Mouse (Mus musculus): Measurements from ENCODE around the gene Tha1.

The Tha1 gene

DNA sequence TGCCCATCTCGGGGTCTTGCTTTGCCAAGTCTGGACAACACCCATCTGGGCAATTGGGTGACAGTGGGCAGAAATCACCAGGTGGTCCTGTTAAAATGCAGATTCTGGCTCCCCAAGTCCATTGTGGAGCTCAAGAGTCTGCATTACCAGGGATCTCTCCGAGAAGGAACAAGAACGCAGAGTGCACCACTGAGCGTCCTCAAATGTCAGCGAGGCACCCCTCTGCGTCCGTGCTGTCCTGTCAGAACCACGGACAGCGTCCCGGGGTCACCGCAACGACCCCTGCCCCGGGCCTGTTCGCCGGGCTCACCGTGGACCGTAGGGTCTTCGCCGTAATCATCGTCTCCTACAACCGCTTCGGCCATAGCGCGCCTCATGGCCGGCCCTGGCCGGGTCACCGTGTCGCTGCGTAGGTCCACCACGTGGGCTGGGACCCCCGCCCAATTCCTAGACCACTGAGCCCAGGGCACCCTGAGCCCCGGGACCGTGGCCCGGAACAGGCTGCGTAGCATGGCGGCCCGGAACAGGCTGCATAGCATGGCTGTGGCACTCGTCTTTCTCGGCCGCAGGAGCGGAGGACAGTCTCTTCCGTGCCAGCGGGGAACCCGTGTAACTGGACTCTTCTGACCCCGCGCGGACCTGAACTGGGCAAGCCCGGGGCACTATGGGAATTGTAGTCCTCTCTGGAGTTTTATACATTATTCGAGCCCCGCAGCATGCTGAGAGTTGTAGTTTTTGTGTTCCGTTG is at the start of gene Tha1:
Gene Tha1 (minus strand): TSS at position 621 of the 748 bp plus-strand sequence.
- peak; percentile 89 for DNase-seq

DNA sequence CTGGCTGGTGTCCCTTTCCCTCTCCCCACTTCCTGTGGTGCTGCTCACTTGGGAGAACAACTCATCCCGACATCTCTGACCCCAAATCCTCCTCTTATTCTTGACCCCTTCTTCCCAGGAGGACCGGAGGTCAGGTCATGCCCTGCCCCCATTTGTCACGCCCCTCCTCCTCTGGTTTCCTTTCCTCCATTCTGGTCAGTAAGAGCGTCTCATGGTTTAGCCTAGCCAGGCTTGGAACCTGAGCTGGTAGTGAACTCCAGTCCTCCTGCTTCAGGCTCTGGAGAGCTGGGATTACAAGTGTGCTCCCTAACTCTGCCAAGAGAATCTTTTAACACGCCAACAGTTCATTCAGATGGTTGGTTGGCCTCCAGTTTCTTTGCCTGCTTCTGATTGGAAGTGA is 45.9 kb upstream of the Tha1 start:
- no peak for DNase-seq

DNA sequence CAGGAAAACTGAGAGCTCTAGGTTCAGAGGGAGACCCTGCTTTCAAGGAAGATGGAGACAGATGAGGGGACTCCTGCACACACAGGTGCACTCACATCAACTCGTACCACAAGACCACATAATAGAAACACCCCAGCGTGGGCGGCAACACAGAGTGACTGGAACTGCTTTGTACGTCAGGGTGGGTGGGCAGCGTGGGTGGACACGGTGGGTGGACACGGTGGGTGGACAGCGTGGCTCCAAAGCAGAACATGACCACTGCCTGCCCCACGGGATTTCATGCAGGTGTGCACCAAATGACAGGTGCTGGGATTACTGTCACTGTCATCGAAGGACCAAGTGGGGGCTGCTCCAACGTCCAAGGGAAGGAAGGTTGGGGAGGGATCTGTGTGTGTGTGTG is 45.3 kb upstream of the Tha1 start:
- no peak for DNase-seq

DNA sequence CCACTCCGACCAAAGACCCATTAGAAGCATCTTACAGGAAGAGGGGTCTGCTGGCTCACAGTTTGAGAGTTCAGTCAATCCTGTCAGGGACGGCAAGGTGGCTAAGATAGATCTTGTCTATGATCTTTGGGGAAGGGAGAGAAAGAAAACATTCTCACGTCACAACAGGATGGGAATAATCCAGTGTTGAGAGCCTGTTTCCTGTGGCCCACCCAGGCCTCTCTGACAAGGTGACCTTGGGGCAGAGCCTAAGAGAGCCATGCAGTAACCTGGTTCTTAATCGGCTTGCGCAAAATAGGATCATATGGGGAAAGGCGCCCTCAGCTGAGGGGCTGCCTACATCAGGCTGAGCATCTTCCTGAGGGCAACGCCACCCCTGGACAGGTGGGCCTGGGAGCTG is 42.6 kb upstream of the Tha1 start:
- DNase-seq = no peak

DNA sequence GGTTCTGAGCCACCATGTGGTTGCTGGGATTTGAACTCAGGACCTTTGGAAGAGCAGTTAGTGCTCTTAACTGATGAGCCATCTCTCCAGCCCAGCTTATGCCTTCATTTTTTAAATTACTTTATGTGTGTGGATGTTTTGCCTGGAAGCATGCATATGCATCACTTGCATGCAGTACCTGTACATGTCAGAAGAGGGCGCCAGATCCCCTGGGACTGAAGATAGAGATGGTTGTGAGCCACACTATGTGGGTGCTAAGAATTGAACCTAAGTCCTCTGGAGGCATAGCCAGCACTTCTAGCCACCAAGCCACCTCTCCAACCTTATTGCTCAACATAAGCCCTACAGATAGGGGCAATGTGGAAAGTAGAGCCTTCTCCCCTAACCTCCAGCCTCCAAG is 42.1 kb upstream of the Tha1 start:
- no peak for DNase-seq

DNA sequence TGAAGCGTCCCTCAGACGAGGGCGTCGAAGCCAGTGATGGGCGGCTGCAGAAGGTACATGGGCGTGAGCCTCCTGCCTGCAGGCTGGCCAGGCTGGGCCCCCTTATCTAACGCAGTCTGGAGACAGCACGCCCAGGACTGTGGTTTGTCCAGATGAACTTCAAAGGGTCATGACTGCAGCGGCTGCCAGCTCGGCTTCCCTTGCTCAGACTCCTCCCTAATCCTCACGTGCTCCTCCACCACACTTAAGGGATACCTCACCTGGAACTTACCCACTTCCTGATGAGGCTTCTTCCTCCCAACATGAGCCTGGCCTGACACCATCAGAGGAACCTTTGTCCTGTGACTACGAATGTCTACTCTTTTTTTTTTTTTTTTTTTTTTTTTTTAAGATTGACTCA is 41.2 kb upstream of the Tha1 start:
- no peak for DNase-seq

DNA sequence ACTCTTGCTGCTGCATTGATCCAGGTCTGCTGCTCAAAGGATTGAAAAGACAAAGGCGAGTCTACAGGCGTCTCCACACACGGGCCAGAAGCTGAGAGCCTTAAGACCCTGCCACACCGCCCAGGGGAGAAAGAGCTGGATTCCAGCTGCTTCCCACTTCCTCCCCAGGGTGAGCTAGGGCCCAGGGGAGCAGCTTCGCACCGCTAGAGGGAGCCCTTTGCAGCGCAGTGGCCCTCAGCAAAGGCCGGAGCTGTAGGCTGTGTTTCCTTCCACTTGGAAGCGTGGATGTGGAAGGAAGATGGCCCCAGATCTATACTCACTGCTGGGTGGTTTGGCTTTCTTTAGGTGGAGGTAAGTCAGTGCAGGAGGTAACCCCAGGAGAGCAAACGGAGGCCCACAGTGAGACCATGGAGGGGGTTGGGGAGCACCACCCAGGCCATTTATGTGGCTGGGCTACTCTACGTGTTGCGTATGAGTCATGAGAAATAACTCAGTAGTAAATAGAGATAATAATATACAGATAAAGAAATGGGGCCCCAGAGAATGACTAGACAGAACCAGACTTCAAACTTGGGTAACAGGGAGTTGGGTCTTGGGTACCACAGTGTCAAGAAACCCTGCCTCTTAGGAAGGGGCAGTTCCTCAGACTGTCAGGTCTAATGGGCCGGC is 39.5 kb upstream of the Tha1 start:
- DNase-seq = peak; percentile 31

DNA sequence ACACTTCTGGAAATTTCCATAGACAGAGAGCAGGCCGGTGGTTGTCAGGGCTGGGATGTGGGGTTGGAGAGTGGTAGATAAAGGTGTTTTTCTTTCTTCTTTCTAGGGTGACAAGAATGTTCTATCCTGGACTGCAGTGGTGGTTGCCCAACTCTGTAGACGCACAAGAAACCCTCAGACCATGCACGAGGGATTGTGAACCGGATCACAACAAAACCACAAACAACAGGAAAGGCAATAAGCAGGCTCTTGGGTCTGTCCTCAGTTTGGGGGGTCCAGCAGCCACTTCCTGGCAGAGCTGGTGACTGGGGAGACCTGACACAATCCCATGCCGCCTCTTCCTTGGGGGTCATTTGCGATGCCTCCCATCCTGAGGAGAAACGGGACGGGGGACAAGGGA is 36.1 kb upstream of the Tha1 start:
- no peak for DNase-seq

DNA sequence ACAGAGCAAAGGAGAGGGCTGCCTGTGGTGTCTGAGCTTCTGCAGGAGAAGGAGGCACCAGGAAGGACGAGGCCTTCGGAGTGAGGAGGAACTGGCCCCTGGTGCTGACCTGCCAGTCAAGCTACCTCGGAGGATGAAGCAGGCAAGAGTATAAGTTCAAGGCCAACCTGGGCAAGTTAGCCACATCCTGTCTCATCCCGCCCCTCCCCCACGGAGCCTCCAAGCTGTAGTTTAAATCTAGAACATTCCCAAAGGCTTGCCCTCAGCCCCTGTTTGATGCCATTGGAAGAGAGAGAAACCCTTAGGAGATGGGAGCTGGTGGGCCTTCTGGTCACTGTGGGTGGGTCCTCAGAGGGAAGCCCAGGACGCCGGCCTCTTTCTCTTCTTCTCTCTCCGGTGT is 31.2 kb upstream of the Tha1 start:
- DNase-seq = no peak

DNA sequence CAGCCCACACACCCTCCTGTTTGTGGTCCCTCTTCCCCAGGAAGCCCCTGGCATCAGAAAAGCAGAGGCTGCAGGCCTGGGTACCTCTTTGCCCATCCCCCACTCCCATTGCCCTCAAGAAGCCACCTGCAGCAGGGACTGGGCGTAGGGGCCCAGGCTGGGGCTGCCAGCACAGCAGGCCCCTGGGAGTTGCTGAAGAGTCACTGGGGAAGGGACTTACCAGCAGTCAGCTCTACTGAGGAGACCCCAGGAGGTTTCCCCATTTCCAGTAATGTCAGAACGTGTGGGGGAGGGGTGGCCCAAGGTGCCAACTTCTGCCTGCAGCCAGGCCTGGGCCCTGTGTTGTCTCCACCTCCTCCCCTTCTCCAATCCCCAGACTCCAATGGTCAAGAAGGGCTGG is 29.0 kb upstream of the Tha1 start:
- DNase-seq = no peak

DNA sequence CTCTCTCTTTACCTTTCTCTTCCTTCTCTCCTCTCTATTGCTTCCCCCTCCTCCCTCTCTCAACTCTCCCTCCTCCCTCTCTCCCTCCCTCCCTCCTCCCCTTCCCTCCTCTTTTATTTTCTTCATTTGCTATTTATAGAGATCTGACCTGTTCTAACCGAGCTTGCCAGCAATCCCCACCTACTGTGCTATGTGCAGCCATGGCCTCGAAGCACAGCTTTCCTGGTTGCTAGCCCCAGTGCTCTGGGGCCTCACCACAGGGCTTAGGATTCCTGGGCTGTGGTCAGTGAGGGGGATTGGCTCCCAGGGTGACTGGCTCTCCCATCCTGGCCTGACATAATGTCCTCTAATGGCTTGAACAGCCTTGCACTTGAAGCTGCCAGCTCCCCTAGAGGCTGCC is 23.3 kb upstream of the Tha1 start:
- no peak for DNase-seq

DNA sequence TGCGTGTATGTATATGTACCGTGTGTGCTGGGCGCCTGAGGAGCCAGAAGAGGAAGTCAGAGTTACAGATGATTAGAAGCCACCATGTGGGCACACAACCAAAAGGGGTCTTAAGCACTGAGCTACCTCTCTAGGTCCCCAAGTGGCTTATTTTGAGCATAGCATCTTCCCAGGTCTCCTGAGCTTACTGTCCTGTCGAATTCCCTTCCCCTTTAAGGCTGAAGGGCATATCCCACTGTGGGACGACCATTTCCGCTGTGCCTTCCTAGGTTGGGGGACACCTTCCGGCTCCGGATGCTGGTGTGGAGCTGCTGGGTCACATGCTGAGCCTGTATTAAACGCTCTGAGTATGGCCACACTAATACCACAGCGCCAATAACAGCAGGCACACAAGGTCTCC is 21.4 kb upstream of the Tha1 start:
- no peak for DNase-seq

DNA sequence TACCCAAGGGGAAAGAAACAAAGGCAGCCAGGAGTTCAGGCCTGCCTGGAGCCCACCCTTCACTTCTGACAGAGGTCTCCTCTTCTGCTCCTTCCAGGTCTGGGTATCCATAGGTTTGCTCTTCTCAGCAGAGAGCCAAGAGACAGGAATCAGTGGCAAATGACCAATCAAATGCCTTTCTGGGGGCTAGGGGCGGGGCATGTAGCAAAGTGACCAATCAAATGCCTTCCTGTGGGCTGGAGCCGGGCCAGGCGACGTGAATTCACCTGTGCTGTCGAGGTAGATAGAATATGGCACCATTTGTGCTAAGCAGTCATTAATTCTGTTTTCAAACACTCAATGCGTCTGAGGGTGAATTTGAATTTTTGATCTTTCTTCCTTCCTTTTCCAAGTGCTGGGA is 18.9 kb upstream of the Tha1 start:
- DNase-seq = no peak

DNA sequence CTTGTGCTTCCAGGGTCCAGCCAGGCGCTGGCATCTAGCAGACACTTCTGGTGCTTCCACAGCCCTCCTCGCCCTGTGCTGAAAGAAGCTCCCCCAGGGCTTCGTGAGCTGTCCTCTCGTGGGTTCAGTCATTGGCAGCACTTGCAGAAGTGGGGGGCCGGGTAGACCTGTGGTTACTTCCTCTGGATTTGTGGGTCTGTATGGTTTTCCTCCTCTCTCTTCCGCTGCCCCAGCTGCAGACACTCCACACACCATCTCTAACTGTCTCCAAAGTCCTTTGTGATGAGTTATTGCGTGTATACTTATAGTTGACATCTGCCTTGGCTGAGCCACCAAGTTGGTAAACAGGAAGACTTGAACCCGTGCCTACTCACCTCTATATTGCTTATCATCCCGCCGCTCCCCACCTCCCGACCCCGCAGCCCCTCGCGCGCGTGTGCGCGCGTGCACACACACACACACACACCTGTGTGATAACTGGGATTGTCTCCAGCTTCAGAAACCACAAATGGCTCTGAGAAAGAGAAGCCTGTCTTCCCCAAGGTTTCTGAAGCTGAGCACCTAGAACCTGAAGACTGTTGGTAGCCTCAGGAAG is 18.4 kb upstream of the Tha1 start:
- DNase-seq = no peak

DNA sequence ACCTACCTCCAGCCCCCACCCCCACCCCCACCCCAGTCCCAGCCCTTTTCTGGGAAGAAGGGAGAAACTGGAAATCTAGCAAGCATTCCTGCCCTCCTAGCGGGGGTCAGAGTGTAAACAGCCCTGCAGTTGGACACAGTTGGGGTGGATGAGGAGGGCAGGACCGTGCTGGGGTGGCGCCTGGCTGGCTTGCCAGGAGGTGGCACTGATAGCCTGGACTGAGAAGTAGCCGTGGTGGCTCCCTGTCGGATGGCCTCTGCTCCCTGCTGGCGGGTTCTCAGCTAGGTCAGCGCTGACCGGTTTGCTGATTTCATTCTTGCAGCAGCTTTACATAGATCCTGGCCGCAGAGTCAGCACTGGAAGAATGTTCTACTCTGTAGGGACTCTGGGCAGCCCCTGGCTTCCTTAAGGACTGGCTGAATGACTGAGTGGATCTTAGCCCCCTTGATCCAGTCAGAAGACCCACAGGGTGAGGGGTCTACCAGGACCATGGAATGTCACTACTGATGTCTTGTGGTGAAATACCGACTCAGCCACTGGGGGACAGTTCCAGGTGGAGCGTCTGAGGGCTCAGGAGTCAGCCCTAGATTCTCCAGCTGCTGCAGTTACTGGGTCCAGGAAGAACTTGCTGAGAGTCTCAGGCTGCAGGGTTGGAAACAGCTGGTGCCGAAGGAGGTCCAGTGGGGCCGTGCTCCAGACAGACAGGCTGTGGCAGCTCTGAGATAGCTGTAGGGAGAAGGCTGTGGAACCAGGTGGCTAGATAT is 17.4 kb upstream of the Tha1 start:
- DNase-seq = no peak

DNA sequence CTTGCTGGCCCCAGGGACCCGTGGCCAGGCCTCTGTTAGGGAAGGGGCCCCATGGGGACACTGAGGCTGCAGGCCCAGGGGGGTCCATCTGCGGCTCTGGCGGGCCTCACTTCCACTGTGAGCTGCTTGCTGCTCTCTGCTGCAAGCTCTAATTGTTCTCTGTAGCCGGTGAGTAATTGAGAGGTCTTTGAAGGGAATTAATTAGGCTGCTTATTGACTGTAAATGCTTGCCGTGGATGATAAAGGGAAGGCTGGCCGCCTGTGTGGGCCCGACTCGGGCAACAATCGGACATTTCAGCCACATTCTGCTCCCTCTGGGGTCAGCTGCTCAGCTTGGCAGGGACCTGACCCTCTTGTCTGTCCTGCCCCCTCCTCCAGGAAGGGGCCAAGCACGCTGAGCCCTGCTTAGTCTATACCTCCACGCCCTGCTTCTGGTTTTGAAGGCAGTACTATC is 16.6 kb upstream of the Tha1 start:
- no peak for DNase-seq

DNA sequence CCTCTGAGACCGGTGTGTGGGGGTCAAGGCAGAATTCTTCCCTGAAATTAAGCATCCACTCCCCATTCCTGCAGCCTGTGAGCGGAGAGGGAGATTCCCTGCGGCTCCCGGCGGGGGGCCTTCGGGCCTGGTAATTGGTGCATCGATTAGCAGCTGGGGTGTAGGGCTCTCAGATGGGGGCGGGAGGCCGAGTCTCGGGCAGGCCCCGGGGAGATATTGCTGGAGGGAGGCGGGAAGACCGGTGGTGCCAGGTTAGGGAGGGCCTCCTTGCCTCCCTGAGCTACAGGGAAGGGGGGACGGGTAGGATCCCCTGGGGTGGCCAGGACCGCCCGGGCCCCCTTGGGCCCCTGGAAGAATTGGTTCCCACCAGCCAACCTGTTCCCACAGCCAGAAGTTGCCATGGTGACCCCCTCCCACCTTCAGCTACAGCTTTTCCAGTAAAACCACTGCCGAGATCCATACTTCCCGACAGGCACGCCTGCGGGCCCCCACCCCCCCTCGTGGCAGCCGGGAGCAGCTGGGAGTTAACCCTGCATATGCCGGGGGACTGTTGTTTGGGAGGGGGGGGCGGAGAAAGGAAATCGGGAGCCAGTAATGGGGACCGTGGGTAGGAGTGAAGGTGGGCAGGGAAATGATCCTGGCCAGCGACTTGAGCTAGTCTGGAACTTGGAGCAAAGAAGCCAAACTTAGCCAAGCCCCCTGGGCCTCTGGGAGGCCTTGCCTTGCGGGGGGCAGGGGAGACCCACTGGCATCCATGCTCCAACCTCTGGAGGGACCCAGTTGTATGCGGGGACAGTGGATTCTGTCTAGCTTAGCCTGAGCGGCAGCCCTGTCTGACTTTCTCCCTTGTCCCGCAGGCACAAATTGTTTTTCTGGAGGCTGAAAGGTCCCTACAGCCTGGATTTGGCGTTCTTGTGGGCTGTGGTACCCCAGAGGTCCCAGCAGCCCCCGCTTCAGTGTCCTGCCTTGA is 15.9 kb upstream of the Tha1 start:
- DNase-seq = no peak

DNA sequence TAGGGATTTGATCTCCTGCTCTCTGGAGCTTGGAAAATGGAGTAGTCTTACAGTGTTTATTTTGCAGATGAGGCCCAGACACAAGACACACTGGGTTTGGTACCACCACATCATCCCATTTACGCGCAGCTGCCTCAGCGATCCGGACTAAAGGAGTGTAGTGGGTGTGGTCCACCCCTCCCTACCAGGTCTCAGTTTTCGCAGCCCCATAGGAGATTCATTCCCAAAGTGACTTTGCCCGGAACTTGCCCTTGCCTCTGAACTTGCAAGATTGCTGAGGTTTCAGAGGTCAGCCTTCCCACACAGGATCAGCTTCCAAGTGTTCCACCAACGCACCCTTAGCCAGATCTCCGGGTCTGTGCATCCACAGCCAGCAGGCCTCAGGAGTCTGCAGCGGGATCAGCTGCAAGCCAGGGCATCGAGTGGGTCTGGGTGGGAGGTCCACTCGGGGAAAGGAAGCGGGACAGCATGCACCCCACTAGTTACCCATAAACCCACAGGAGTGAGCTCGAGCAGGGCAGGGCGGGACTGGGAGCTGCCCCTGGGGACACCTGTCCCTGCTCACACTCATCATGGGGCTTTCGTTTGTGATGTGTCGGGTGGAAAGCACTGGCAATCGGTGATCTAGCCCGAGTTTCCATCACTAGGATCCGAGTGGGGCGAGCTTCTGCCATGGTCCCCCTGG is 15.0 kb upstream of the Tha1 start:
- DNase-seq = no peak

DNA sequence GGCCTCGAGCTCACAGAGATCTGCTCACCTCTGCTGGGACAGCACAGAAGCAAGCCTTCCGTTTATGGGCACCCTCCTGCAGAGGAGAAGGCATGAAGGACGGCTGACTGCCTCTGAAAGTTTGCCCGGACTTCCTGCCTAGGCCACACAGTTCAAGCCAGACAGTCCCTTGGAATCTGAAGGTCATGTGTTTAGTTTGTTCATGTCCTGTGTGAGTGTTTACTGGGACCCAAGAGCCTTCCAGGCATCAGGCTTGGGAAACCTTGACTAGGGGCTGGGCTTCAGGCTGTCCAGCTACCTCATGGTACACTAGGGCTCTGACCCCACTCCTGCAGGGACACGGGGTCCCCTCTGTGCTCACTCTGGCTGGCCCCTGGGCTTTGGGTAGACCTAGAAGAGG is 12.7 kb upstream of the Tha1 start:
- no peak for DNase-seq

DNA sequence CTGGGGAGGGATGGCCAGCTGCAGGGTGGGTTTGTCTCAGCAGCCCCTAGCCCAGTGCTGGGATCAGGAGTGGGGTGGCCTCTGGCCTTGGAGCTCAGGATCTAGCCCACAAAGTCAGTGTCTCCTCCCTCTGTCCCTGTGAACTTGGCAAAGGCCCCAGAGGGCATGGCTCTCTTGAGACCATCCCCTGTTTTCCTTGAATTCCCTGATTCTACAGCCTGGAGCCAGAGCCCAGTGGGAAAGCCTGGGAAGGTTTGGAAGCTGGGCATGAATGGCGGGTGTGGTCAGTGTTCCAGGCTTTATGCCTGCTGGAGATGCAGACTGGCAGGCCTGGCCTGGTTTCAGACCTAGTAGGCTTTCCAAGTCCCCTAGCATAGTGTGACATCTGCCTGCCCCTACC is 8.9 kb upstream of the Tha1 start:
- DNase-seq = no peak

DNA sequence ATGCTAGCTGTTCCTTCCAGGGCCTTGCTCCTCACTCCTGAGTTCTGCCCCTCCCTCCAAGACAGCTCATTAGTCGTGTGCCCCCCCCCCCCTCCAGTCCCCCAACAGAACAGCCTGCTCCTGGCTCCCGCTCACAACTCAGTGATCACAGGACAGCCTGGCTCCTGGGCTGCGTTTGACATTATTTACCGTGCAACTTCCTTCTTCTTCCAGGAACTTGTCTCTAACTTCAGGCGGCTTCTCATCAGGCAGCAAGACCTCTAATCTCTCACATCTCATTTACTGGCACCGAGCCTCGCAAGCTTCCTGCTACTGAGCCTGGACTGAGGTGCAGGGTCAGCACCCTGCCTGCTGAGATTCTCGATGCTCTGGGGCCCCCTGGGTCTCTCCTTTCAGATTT is 8.5 kb upstream of the Tha1 start:
- no peak for DNase-seq

DNA sequence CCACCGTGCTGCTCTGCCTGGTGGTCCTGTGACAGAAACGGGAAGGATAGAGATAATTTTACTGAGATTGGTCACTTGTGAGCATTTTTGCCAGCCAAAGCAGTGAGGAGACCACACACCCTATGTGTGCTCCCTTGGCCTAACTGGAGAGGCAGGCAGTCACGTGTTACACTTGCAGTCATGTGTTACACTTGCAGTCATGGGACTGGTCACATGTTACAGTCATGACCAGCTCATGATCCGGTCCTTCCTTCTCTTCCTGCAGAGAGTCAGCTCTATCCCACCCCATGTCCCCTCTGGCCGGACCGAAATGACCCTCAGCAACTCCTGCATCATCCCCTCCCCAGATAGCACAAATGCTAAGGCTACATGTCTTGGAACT is 7.7 kb upstream of the Tha1 start:
- DNase-seq = no peak
